Mouse (Mus musculus) liver, embryonic 14.5 days (tissue): ENCODE data around the gene Gm21836.
A peak's percentile ranks its signal among the peaks of the same experiment; 100 is the strongest.

Experiments used
- CTCF ChIP-seq: IDR thresholded peaks from 2 replicates; pipeline ENCODE4 v1.5.1; 2016; ENCODE audit warnings: antibody characterized with exemption, low read depth, control low read depth
- EP300 ChIP-seq: IDR thresholded peaks from 2 replicates; pipeline ENCODE4 v1.6.1; 2016; ENCODE audit warnings: antibody characterized with exemption, low read depth

DNA sequence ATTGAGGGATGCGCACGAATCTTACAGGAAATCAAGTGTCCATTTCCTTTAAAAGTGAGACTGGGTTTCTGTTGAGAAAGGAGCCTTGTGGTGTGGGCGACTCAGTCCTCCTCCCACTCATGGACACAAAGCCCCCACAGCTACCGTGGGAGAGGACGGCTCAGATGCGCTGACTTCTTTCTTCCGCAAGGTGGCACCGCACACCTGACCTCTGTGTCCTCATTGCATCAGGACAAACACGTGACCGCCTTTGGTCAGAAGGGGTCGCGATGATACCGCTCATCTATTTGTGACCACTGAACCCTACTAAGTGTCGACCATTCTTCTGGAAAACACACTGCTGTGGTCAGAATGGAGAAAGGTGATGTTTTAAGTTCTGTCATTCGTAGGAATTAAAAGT, 17.9 kb downstream of the Gm21836 start:
- TF ChIP-seq CTCF (peak; percentile 11; the same call in 1 of the 2 replicates), EP300 (no peak)
